Mouse (Mus musculus) stomach, embryonic 15.5 days (tissue): ENCODE data around the gene Tdrd12. TPM values are rescaled to one million over a fixed set of nuclear protein-coding genes. Genes with fewer than 3 reads are reported as not detected.
A peak's percentile ranks its signal among the peaks of the same experiment; 100 is the strongest.
"Not testable (repeated sequence)": the region's sequence is repeated elsewhere in the genome, so short reads cannot be mapped to it uniquely, and the experiment has no call there.

Source experiments
- ATAC-seq: fragments of 200-750 bp; cut with Nextera tagmentation; 2 replicates; pipeline ENCODE4 v1.8.0; 2017; ENCODE audit warnings: low read depth, moderate number of reproducible peaks, moderate TSS enrichment; ENCODE audit not compliant: insufficient read depth, low FRiP score
- H3K27ac ChIP-seq: fragments of 300-500 bp; sonication (generic); 2 replicates; pipeline ENCODE4 v1.5.1; 2015; ENCODE audit warnings: mild to moderate bottlenecking, inconsistent platforms
- H3K27me3 ChIP-seq: fragments of 300-500 bp; sonication (generic); replicated peaks from 2 replicates; pipeline ENCODE4 v1.6.1; 2015; ENCODE audit warnings: inconsistent platforms
- H3K36me3 ChIP-seq: fragments of 300-500 bp; sonication (generic); 2 replicates; pipeline ENCODE4 v1.6.1; 2015; ENCODE audit warnings: inconsistent platforms
- H3K4me1 ChIP-seq: fragments of 300-500 bp; sonication (generic); 2 replicates; pipeline ENCODE4 v1.6.1; 2015; ENCODE audit warnings: inconsistent platforms
- H3K4me2 ChIP-seq: fragments of 300-500 bp; sonication (generic); 2 replicates; pipeline ENCODE4 v1.6.1; 2015; ENCODE audit warnings: mild to moderate bottlenecking, inconsistent platforms
- H3K4me3 ChIP-seq: fragments of 300-500 bp; sonication (generic); replicated peaks from 2 replicates; pipeline ENCODE4 v1.5.1; 2015; ENCODE audit warnings: inconsistent platforms
- H3K9ac ChIP-seq: fragments of 300-500 bp; sonication (generic); 2 replicates; pipeline ENCODE4 v1.6.1; 2015; ENCODE audit warnings: inconsistent platforms
- H3K9me3 ChIP-seq: fragments of 300-500 bp; sonication (generic); 2 replicates; pipeline ENCODE4 v1.6.1; 2016; ENCODE audit warnings: inconsistent platforms
- WGBS: fragments of 180-500 bp; shearing (Covaris S2); methylation state at CpG from one replicate; pipeline ENCODE4 v1.1.7; 2015; 5-methylcytosine and 5-hydroxymethylcytosine counted together
- polyA plus RNA-seq: library from polyadenylated mRNA; unstranded; fragments of >200 nt; fragmentation: Nextera tagmentation; extraction: Ambion mirVana; gene quantifications from 2 replicates; pipeline ENCODE4 v1.2.1, GENCODE M21; 2015

The Tdrd12 gene
- polyA plus RNA-seq, result 0.44 and 0.79 TPM in 2 replicates

DNA sequence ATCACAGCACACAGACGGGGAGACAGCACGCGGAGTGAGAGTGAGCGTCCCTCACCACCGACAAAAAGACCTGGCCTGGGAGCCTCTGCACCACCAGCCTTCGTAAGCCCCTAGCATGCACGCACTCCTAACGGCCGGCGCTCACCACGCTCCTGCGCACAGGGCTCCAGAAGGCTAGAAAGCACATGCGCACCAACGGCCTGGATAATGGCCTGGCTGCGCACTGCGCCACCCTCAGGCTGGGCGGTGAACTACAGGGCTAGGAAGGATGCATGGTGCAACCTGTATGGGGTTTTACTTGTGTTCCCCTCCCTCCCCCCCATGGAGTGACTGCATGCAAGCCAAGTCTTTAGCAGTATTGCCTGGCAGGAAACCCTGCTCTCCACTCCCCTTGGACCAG, at the start of gene Tdrd12:
Gene Tdrd12 (minus strand): TSS at position 184 of the 400 bp plus-strand sequence.
- ATAC-seq, result no peak
- Histone ChIP-seq H3K4me1 (no peaks in the 10 kb centered on the region), H3K27me3 (no peaks in the 10 kb centered on the region), H3K27ac (no peak within 1 kb of the TSS), H3K9ac (no peak within 1 kb of the TSS), H3K36me3 (no peaks in the 10 kb centered on the region), H3K4me3 (no peak within 1 kb of the TSS), H3K9me3 (no peaks in the 10 kb centered on the region), H3K4me2 (no peak within 1 kb of the TSS)
- WGBS, result 87% methylated on average over 17 of the region's 17 CpGs

DNA sequence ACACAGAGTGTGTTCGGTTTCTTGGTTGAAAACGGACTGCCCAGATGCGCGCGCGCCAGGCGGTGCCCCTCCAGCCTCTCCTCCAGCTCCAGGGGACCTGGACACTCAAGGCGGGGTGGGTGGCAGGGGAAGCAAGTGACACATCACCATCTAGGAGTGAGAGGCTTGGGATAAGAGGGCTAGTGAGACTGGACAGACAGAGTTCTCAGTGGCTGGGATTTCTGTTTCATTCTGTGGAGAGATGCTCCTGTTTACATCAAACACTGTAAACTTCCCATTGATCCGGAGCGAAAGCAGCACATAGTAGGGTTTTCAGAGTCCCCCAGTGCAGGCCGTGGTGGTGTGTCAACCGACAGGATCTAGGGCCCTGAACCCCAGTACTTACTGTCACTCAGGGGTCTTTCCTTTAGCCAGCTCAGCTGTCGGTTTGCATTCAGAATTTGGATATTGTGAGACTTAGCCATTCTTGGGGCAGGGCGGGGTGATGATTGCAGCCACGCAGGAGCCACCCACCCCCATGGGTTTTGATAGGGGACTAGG, 49.4 kb upstream of the Tdrd12 start:
- peaks cover 28% of the 10 kb centered on the region for H3K4me1 ChIP-seq
- no peak for ATAC-seq
- WGBS, result 21% methylated on average over 15 of the region's 15 CpGs
- peak overlapping the region; percentile 100 for H3K4me2 ChIP-seq
- H3K9ac ChIP-seq, result peak overlapping the region; percentile 68
- peak overlapping the region; percentile 65; the same call in 1 of the 2 replicates for H3K27ac ChIP-seq
- H3K27me3 ChIP-seq, result peaks cover 19% of the 10 kb centered on the region
- no peaks in the 10 kb centered on the region for H3K9me3 ChIP-seq
- peaks cover 4% of the 10 kb centered on the region; the same call in 1 of the 2 replicates for H3K36me3 ChIP-seq
- H3K4me3 ChIP-seq, result peak overlapping the region; percentile 84

DNA sequence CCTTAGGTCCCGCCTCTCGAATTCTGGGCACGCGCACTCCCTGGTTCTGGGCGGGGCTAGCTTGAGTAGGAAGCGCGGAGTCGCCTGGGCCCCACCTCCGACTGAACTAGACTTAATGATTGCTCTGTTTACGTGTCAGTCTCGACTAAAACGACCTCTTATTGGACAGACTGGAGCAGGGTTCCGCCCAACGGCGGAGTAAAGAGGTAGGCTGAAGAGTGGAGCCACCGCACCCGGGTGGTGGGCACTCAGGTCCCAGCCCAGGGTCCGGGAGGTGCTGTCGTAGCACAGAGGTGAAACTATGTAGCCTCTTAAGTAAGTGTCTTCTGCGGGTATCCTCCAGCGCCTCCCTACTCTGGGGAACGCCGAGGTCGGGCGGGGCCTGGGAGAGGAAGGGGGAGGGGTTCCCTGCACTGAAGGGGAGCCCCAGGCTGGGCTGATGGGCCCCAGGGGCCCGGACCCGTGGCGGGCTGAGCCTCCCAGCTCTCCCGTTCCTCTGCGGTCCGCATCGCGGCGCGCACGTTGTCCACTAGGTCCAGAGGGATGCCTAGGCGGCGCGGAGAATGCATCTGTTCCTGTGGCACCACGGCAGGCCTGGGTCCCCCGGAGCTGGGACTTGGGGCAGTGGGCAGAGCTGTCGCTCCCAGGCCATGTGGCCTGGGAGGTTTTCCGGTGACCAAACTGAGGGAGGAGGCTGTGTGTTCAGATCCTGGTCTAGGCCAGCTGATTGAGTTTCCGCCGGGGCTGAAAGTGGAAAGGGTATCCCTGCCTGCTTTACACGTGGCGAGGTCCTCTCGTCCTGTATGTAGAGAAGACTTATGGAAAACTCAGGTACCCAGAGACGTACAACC, 48.7 kb upstream of the Tdrd12 start, which contains the start of gene Ankrd27:
Gene Ankrd27 (plus strand): TSS at position 190 of the 851 bp plus-strand sequence.
- peak within 1 kb of the TSS; percentile 68 for H3K9ac ChIP-seq
- H3K9me3 ChIP-seq, result no peaks in the 10 kb centered on the region
- H3K4me2 ChIP-seq, result peak within 1 kb of the TSS; percentile 100
- peak within 1 kb of the TSS; percentile 65 for H3K27ac ChIP-seq
- peaks cover 21% of the 10 kb centered on the region for H3K27me3 ChIP-seq
- peaks cover 28% of the 10 kb centered on the region for H3K4me1 ChIP-seq
- no peaks in the 10 kb centered on the region for H3K36me3 ChIP-seq
- peak; percentile 98 for ATAC-seq
- WGBS, result under 1% methylated on average over 49 of the region's 49 CpGs
- H3K4me3 ChIP-seq, result peak within 1 kb of the TSS; percentile 84

DNA sequence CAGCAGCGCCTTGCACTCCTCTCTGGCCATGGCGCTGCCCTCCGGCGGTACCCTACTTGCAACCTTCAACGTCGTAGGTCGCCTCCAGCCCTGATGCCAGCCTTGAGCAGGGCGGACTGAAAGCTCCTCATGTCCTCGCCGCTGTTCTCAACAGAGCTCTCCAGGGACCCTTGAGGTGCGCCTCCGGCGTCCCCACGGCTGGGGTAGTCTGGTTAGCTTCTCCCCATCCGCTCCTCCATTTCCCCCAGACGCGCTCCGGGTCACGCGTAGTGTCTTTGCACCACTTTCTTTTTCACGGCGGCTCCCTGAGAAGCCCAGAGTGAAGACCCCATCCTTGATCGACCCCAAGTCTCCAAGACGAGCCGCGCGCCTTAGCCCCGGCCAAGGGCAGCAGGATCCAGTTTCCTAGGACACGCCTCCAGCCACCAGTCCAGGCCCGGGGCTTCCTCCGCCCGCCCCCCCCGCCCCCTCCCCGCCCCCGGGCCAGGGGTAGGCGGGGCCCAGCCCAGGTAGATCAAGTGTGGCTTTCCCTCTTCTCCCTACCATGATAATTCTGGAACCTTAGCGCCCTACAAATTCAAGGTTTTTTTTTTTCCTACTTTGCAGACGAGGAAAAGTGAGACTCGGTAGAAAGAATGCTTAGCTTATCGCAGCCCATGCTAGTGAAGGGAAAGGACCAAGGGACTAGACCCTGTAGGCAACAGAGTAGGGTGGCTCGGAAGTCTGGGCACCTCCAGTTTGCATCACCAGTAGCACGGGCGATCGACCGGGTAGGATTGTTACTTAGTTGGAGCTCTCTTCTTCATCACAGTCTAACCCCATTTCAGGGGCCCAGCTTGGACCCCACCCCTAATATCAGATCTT, 47.9 kb upstream of the Tdrd12 start, which contains the start of gene Rgs9bp:
Gene Rgs9bp (minus strand): TSS at position 392 of the 864 bp plus-strand sequence.
- peak within 1 kb of the TSS; percentile 100 for H3K4me2 ChIP-seq
- H3K27ac ChIP-seq, result peak within 1 kb of the TSS; percentile 65
- H3K27me3 ChIP-seq, result peaks cover 21% of the 10 kb centered on the region
- peak; percentile 83 for ATAC-seq
- H3K4me3 ChIP-seq, result peak within 1 kb of the TSS; percentile 84
- WGBS, result under 1% methylated on average over 45 of the region's 45 CpGs
- no peaks in the 10 kb centered on the region for H3K36me3 ChIP-seq
- H3K4me1 ChIP-seq, result peaks cover 28% of the 10 kb centered on the region
- H3K9ac ChIP-seq, result peak within 1 kb of the TSS; percentile 68
- no peaks in the 10 kb centered on the region for H3K9me3 ChIP-seq

DNA sequence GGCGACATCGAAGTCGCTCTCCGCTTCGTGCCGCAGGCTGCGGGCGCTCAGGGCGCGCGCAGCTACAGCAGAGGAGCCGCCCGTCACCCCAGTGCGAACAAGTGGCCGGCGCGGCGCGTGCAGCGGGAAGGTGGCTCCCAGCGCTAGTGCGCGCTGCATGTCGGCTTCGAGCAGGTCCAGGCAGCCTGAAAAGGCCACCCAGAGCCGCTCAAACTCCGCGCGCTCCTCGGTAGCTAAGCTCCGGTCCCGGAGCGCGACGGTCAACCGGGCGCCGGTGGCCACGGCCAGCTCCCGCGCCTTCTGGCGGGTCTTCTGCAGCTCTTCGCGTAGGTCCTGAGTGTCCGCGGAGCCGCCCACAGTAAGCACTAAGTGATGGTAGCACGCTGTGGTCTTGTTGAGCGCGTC, 47.2 kb upstream of the Tdrd12 start:
- Histone ChIP-seq H3K4me3 (peak overlapping the region; percentile 84), H3K27ac (no peak overlapping the region), H3K9ac (peak overlapping the region; percentile 17; the same call in 1 of the 2 replicates), H3K4me2 (peak overlapping the region; percentile 100), H3K4me1 (peaks cover 28% of the 10 kb centered on the region), H3K27me3 (peaks cover 21% of the 10 kb centered on the region), H3K9me3 (no peaks in the 10 kb centered on the region), H3K36me3 (no peaks in the 10 kb centered on the region)
- ATAC-seq, result no peak
- under 1% methylated on average over 50 of the region's 50 CpGs for WGBS

DNA sequence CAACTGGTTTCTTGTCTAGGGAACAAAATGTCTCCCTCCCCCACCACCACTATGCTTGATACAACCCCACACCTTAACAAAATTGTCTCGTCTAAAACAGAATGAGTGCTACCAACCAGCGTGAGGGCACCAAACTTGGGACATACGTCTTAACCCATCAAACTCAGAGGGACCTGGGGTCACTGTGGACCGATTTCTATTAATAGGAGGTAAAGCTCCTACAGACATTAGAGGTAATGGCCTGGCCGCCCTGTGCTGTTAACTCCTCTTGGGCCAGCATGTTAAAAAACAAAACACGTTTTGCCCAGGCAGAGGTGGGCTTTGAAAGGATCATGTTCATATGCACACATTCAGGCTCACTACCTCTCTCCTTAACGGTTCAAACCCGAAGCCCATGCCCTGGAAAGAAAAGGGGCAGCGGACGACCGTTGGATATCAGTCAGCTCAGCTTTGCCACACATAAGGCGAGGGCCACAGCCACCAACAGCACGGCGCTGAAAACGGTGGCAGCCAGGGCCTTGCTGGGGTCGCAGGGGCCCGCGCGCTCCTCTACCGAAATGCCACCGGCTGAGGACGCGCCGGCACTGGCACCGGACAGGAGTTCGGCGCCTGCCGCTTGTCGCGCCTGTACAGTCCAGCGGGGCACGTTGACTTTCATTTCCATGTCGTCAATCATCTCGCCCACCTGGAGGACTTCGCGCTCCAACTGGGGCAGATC, 46.7 kb upstream of the Tdrd12 start:
- Histone ChIP-seq H3K4me3 (peak overlapping the region; percentile 84), H3K9ac (no peak overlapping the region), H3K27me3 (peaks cover 21% of the 10 kb centered on the region), H3K27ac (no peak overlapping the region), H3K4me2 (peak overlapping the region; percentile 100), H3K9me3 (no peaks in the 10 kb centered on the region), H3K36me3 (no peaks in the 10 kb centered on the region), H3K4me1 (peaks cover 28% of the 10 kb centered on the region)
- no peak for ATAC-seq
- WGBS, result 5% methylated on average over 36 of the region's 36 CpGs

DNA sequence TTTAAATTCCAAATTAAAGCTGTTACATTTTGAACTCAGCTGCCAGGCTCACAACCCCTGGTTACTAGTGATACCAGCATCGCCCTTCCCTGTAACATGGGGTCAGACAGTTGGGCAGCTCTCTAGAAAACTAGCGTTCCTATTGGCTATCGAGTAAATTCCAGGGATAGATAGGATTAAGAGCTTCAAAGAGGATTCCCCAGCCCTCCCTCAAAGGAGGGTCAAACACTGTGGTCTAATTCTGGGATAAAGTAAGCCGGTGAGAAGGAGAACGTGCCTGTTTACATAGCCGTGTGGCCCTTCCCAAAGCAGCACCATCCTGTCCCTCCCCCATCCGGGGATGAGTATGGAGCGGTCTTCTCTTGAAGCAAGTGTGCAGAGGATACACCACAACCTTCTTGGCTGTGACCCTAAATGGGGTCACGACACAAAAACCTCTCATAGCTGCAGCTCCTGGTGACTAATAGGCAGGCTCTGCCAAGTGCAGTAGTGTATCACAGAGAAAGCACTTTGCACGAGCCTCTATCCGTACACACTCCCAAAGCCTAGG, 46.0 kb upstream of the Tdrd12 start:
- H3K4me2 ChIP-seq, result no peak overlapping the region
- no peak overlapping the region for H3K9ac ChIP-seq
- ATAC-seq, result no peak
- H3K36me3 ChIP-seq, result no peaks in the 10 kb centered on the region
- H3K27ac ChIP-seq, result no peak overlapping the region
- H3K4me3 ChIP-seq, result no peak overlapping the region
- peaks cover 21% of the 10 kb centered on the region for H3K27me3 ChIP-seq
- no peaks in the 10 kb centered on the region for H3K9me3 ChIP-seq
- WGBS, result 12% methylated on average over 11 of the region's 11 CpGs
- H3K4me1 ChIP-seq, result peaks cover 28% of the 10 kb centered on the region

DNA sequence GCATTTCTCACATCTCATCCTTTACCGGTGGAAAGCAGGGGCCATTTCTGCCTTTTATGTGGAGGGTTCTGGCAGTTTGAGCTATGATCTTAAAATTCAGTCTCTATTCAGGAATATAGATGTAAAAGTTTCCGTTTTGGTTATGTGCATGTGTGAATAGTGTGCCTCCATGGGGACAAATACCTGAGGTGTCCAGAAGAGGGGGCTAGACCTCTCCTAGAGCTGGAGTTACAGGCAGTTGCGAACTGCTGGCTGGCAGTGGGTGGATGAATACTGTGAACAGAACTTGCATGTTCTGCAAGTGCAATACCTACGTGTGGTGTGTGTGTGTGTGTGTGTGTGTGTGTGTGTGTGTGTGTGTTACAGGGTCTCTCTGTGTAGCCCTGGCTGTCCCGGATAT, 45.2 kb upstream of the Tdrd12 start:
- Histone ChIP-seq H3K36me3 (no peaks in the 10 kb centered on the region), H3K4me1 (peaks cover 20% of the 10 kb centered on the region), H3K9me3 (no peaks in the 10 kb centered on the region), H3K27ac (no peak overlapping the region), H3K4me2 (no peak overlapping the region), H3K9ac (no peak overlapping the region), H3K4me3 (no peak overlapping the region), H3K27me3 (peaks cover 21% of the 10 kb centered on the region)
- no peak for ATAC-seq
- WGBS, result 66% methylated on average over 5 of the region's 5 CpGs

DNA sequence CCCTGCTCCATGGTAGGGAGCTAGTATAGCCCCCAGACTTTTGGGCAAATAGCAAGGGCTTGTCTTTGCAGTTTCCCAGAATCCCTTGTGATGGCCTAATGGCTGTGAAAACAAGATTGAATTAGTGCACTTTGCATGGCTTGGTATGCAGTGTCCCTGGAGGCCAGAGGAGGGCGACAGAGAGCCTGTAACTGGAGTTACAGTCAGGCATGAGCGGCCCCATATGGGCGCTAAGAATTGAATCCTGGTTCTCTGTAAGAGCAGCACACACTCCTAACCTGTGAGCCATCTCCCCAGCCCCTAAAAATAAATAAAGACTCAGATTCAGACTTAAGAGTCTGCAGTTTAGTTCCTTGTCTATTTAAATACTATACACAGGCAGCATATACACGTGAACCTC, 42.3 kb upstream of the Tdrd12 start:
- H3K4me1 ChIP-seq, result peaks cover 11% of the 10 kb centered on the region; the same call in 1 of the 2 replicates
- no peak overlapping the region for H3K4me3 ChIP-seq
- no peak overlapping the region for H3K4me2 ChIP-seq
- H3K9me3 ChIP-seq, result no peaks in the 10 kb centered on the region
- H3K36me3 ChIP-seq, result no peaks in the 10 kb centered on the region
- no peak overlapping the region for H3K9ac ChIP-seq
- ATAC-seq, result no peak
- H3K27me3 ChIP-seq, result peaks cover 19% of the 10 kb centered on the region
- WGBS, result 40% methylated on average over 4 of the region's 4 CpGs
- H3K27ac ChIP-seq, result no peak overlapping the region

DNA sequence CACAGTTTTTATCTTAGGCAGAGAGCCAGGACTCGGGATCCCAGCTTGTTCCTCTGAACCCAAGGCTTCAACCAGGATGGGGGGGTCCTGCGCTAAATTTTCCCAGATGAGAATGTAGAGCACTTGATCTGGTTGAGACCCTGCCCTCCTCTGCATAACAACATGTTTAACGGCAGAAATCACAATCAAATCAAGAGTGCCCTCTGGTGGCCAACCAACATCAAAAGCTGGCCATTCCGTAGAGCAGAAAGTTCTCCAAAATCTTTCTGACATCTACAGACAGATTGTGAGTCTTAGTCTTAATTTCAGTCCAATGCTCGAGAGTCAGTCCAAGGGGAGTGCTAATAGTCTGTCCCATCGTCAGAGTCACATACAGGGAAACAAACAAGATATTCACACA, 33.3 kb upstream of the Tdrd12 start:
- not testable (repeated sequence) for H3K27ac ChIP-seq, ATAC-seq
- 22% methylated on average over 6 of the region's 6 CpGs for WGBS

DNA sequence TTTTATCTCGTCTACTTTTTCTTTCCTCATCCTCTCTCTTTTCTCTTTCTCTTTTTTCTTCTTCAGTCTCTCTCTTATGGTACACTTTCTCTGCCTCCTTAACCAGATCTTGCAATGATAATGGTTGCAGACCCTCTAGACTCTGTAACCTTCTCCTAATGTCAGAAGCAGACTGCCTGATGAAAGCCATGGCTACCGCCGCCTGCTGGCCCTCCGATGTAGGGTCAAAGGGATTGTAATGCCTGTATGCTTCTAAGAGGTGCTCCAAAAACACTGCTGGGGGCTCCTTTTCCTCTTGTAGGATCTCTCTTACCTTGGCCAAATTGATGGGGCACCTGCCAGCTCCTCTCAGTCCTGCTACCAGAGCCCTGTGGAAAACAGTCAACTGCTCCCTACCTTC, 32.2 kb upstream of the Tdrd12 start:
- not testable (repeated sequence) for H3K4me3 ChIP-seq, H3K4me1 ChIP-seq, H3K9me3 ChIP-seq, H3K9ac ChIP-seq, ATAC-seq, H3K36me3 ChIP-seq, H3K27me3 ChIP-seq, H3K27ac ChIP-seq, H3K4me2 ChIP-seq
- WGBS, result 94% methylated on average over 4 of the region's 4 CpGs

More for the DNA sequence above, 33.3 kb upstream of the Tdrd12 start:
- not testable (repeated sequence) for H3K36me3 ChIP-seq, H3K9me3 ChIP-seq, H3K4me2 ChIP-seq, H3K4me1 ChIP-seq, H3K27me3 ChIP-seq, H3K9ac ChIP-seq, H3K4me3 ChIP-seq
